Mouse (Mus musculus): ENCODE results near the gene Ergic1.

- TF ChIP-seq CTCF (IDR thresholded peaks at IDR 0.05; ENCODE audit: borderline replicate concordance, control insufficient read depth, extremely low read depth, insufficient read depth, low read length, poor library complexity) = no peak
- TF ChIP-seq POLR2A (IDR thresholded peaks at IDR 0.05; ENCODE audit: control insufficient read depth, extremely low read depth, insufficient read depth, low read length, poor library complexity) = no peak
Measured at GRCm38 (mm10) chr17:26688795-26689735, 127.8 kb downstream of the Ergic1 start.

Measured in thymus, adult 2 months (tissue).